Mouse (Mus musculus): ENCODE measurements around the gene Vmn2r95.
"Not testable (repeated sequence)": the region's sequence is repeated elsewhere in the genome, so short reads cannot be mapped to it uniquely, and the experiment has no call there.

Vmn2r95 gene

DNA sequence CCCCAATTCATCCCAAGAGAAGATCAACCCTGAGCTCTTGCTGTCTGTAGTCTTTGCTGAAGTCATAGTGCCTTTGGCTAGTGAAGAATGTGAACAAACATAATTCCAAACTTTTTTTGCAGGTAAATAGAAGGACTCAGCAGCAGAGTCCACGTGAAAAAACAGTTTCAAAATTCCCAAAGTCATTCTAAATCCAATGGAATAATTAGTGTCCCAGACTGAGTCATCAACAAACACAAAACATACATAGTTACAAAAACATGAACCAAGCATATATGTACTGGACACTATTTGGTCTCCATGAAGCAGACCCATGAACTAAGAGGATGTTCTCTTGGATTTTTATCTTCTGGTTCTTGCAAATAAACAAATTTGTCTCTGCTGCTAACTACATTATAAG is at the start of gene Vmn2r95:
TSS of gene Vmn2r95 (plus strand) at position 301 of the 400 bp plus-strand sequence.
- no peak for DNase-seq

DNA sequence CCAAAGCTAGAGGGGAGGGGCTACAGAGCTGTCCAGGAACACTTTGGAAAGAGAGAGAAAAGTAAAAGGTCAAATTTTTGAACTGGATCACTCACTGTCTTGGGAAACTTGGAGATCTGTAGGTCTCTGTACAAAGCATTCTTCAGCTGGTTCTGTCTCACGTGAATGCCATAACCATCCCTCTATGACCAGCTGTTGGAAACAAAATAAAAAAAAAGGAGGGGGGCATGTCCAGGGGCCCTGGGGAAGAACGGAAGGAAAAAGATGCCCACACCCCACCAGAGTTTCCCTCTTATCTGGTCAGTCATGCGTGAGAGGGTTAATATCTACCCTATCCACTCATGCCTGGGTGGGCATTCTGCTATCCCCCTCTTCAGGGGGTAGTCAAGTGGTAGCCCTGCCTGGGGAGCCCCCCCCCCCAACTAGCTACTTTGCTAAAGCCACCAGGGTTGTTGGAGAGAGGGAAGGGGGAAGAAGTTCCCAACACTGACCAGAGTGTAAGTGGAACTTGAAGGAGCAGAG is 31.8 kb downstream of the Vmn2r95 start:
- DNase-seq = no peak

DNA sequence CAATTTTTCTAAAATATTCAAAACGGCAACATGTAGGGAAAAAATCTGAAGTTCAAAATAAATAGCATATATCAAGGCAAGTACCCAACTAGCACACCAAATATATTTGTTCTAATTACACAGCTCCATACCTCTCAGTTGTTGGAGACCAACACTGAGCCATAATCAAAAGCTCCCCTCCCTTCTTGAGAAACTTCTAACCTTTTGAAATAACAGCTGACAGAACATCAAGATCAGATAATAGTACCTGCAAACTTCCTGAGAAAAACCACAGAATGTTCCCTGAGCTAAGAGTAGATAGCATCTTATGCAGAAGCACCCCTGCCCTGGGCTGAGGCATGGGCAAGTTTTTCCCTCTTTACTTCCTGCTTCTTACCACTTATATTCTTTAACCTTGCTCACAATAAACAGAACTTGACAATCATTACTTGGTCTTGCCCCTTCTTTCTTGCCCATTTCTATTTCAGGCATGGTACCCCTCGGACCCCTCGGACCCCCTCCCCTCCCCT is 34.3 kb downstream of the Vmn2r95 start:
- not testable (repeated sequence) for DNase-seq

DNA sequence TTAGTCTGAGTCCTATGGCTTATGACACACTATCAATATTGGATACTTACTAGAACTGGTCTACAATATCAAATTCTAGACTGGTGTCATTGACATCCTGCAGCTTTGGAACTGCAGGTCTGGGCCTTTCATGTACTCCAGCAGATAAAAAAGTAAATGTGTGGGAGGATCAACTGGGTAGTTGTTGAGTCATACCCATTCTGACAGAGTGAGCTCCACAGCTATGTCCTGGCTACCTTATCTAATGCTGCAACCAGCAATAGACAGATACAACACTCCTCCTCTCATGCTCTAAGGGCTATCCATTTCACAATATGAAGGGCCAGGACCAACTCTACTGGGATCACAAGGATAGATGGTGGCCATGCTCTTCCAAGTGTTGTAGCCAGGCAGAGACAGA is 38.8 kb downstream of the Vmn2r95 start:
- no peak for DNase-seq

DNA sequence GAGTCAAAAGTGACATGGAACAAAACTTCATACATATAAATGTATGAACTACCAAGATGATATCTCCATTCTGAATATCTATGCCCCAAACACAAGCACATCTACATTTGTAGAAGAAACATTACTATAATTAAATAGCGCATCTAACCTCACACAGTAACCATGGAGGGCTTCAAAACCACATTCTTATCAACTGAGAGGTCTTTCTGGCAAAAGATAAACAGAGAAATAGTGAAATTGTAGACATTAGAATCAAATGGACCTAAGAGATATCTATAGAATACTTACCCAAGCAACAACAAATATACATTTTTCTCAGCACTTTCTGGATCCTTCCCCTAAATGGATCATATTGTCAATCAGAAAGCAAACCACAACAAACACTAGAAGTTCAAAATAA is 56.0 kb downstream of the Vmn2r95 start:
- no peak for DNase-seq

All from cerebellum, adult 8-10 months (tissue).